Mouse (Mus musculus) lung, postnatal 0 days (tissue): ENCODE results near the gene Zbtb7b. TPM values are rescaled to one million over a fixed set of nuclear protein-coding genes. Genes with fewer than 3 reads are reported as not detected.

ENCODE experiments used
- ATAC-seq: fragments of 200-750 bp; cut with Nextera tagmentation; 2 replicates; pipeline ENCODE4 v1.8.0; 2017; ENCODE audit warnings: moderate library complexity
- DNase-seq: peaks from one replicate; pipeline ENCODE4 v3.0.0-alpha.2; 2016; ENCODE audit warnings: low spot score
- H3K27ac ChIP-seq: fragments of 300-500 bp; sonication (generic); 2 replicates; pipeline ENCODE4 v1.5.1; 2014; ENCODE audit warnings: antibody characterized with exemption, mild to moderate bottlenecking, low read length, mixed read lengths
- H3K27me3 ChIP-seq: fragments of 300-500 bp; sonication (generic); replicated peaks from 2 replicates; pipeline ENCODE4 v1.6.1; 2014; ENCODE audit warnings: low read length, mixed read lengths; ENCODE audit not compliant: insufficient read depth
- H3K36me3 ChIP-seq: fragments of 300-500 bp; sonication (generic); 2 replicates; pipeline ENCODE4 v1.6.1; 2014; ENCODE audit warnings: low read length, mixed read lengths; ENCODE audit not compliant: insufficient read depth
- H3K4me1 ChIP-seq: fragments of 300-500 bp; sonication (generic); 2 replicates; pipeline ENCODE4 v1.6.1; 2014; ENCODE audit warnings: antibody characterized with exemption, low read depth, low read length, mixed read lengths; ENCODE audit not compliant: insufficient read depth
- H3K4me2 ChIP-seq: fragments of 300-500 bp; sonication (generic); replicated peaks from 2 replicates; pipeline ENCODE4 v1.6.1; 2014; ENCODE audit warnings: low read depth, mild to moderate bottlenecking, low read length, moderate library complexity, mixed read lengths
- H3K4me3 ChIP-seq: fragments of 300-500 bp; sonication (generic); 2 replicates; pipeline ENCODE4 v1.5.1; 2014; ENCODE audit warnings: low read depth, low read length
- H3K9ac ChIP-seq: fragments of 300-500 bp; sonication (generic); replicated peaks from 2 replicates; pipeline ENCODE4 v1.6.1; 2014; ENCODE audit warnings: low read depth, mild to moderate bottlenecking
- H3K9me3 ChIP-seq: fragments of 300-500 bp; sonication (generic); 2 replicates; pipeline ENCODE4 v1.6.1; 2016; ENCODE audit warnings: low read length, mixed read lengths
- CTCF ChIP-seq: IDR thresholded peaks from 2 replicates; pipeline ENCODE4 v1.5.1; 2016; ENCODE audit warnings: antibody characterized with exemption, mild to moderate bottlenecking
- EP300 ChIP-seq: IDR thresholded peaks from 2 replicates; pipeline ENCODE4 v1.6.1; 2016; ENCODE audit warnings: antibody characterized with exemption, mild to moderate bottlenecking, control low read depth
- WGBS: fragments of 180-500 bp; shearing (Covaris S2); extraction: QIAGEN DNeasy Blood & Tissue Kit; methylation state at CpG from one replicate; pipeline ENCODE4 v1.1.7; 2014; 5-methylcytosine and 5-hydroxymethylcytosine counted together
- polyA plus RNA-seq: library from polyadenylated mRNA; unstranded; fragments of >200 nt; fragmentation: Nextera tagmentation; extraction: Ambion mirVana; gene quantifications from 2 replicates; pipeline ENCODE4 v1.2.1, GENCODE M21; 2015

Gene Zbtb7b
- polyA plus RNA-seq, 1 experiment from 2014 or later: 7.3 TPM

- H3K36me3 ChIP-seq: no peaks in the 10 kb centered on the region
- peak; percentile 94 for ATAC-seq
- H3K4me2 ChIP-seq: peak overlapping the region; percentile 99
- H3K4me3 ChIP-seq: peak overlapping the region; percentile 78
- H3K27me3 ChIP-seq: no peaks in the 10 kb centered on the region
- WGBS: under 1% methylated on average over 15 of the region's 15 CpGs
- peaks cover 16% of the 10 kb centered on the region for H3K4me1 ChIP-seq
- H3K27ac ChIP-seq: peak overlapping the region; percentile 97
- peak overlapping the region; percentile 65 for H3K9ac ChIP-seq
- DNase-seq: peak; percentile 99
- H3K9me3 ChIP-seq: no peaks in the 10 kb centered on the region
- TF ChIP-seq EP300 (peak; percentile 43; the same call in 1 of the 2 replicates), CTCF (no peak)
These were observed 971 bp downstream of the Zbtb7b start for GRCm38 (mm10) chr3:89393605-89394004.

- TF ChIP-seq CTCF: no peak
- TF ChIP-seq EP300: no peak
- peak overlapping the region; percentile 99 for H3K4me2 ChIP-seq
- H3K9me3 ChIP-seq: no peaks in the 10 kb centered on the region
- H3K4me3 ChIP-seq: peak overlapping the region; percentile 78
- ATAC-seq: no peak
- peaks cover 16% of the 10 kb centered on the region for H3K4me1 ChIP-seq
- no peaks in the 10 kb centered on the region for H3K27me3 ChIP-seq
- H3K36me3 ChIP-seq: no peaks in the 10 kb centered on the region
- under 1% methylated on average over 17 of the region's 24 CpGs for WGBS
- DNase-seq: no peak
- H3K27ac ChIP-seq: peak overlapping the region; percentile 97
- H3K9ac ChIP-seq: peak overlapping the region; percentile 77
These were observed 1.7 kb downstream of the Zbtb7b start for GRCm38 (mm10) chr3:89392871-89393311.

- Histone ChIP-seq H3K27ac (peak overlapping the region; percentile 97), H3K4me3 (peak overlapping the region; percentile 78), H3K4me1 (peaks cover 20% of the 10 kb centered on the region), H3K9me3 (no peaks in the 10 kb centered on the region), H3K4me2 (peak overlapping the region; percentile 99), H3K36me3 (no peaks in the 10 kb centered on the region), H3K9ac (peak overlapping the region; percentile 77), H3K27me3 (no peaks in the 10 kb centered on the region)
- peak; percentile 83 for DNase-seq
- ATAC-seq: peak; percentile 3; the same call in 1 of the 2 replicates
- no peak for TF ChIP-seq EP300
- TF ChIP-seq CTCF: peak; percentile 7; the same call in 1 of the 2 replicates
- WGBS: 3% methylated on average over 30 of the region's 56 CpGs
These were observed 2.7 kb downstream of the Zbtb7b start for GRCm38 (mm10) chr3:89391663-89392511.

- H3K9me3 ChIP-seq: no peaks in the 10 kb centered on the region
- H3K4me3 ChIP-seq: peak overlapping the region; percentile 78
- peak overlapping the region; percentile 77 for H3K9ac ChIP-seq
- peaks cover 24% of the 10 kb centered on the region for H3K4me1 ChIP-seq
- TF ChIP-seq CTCF: no peak
- no peak for TF ChIP-seq EP300
- no peaks in the 10 kb centered on the region for H3K36me3 ChIP-seq
- no peaks in the 10 kb centered on the region for H3K27me3 ChIP-seq
- peak overlapping the region; percentile 97 for H3K27ac ChIP-seq
- WGBS: 13% methylated on average over 19 of the region's 19 CpGs
- peak overlapping the region; percentile 99 for H3K4me2 ChIP-seq
- ATAC-seq: no peak
- DNase-seq: peak; percentile 32
These were observed 3.6 kb downstream of the Zbtb7b start for GRCm38 (mm10) chr3:89390699-89391662.

GRCm38 (mm10) chr3:89390111-89390515 is 4.5 kb downstream of the Zbtb7b start:
- H3K36me3 ChIP-seq: no peaks in the 10 kb centered on the region
- peak; percentile 55 for DNase-seq
- peaks cover 19% of the 10 kb centered on the region for H3K4me1 ChIP-seq

More at GRCm38 (mm10) chr3:89390111-89390515, 4.5 kb downstream of the Zbtb7b start:
- Histone ChIP-seq H3K4me2 (peak overlapping the region; percentile 99), H3K27ac (peak overlapping the region; percentile 97; the same call in 1 of the 2 replicates), H3K9me3 (no peaks in the 10 kb centered on the region), H3K27me3 (no peaks in the 10 kb centered on the region), H3K9ac (0 out of 2 replicates have a peak overlapping the region, but pooled peaks have one; percentile 8), H3K4me3 (no peak overlapping the region)
- no peak for ATAC-seq
- TF ChIP-seq CTCF: no peak
- no peak for TF ChIP-seq EP300
- WGBS: 18% methylated on average over 5 of the region's 5 CpGs
